Mouse (Mus musculus): ENCODE data around the gene Ubap1. TPM values are rescaled to one million over a fixed set of nuclear protein-coding genes. Genes with fewer than 3 reads are reported as not detected.

Ubap1 gene
- polyA plus RNA-seq, 1 experiment from 2014 or later = 48.5 TPM

GRCm38 (mm10) chr4:41314141-41315129, 34.4 kb upstream of the Ubap1 start, which contains the start of gene Dcaf12:
Gene Dcaf12, minus strand, starts transcription at chr4:41314889.
- under 1% methylated on average over 70 of the region's 70 CpGs for WGBS
- no peaks in the 10 kb centered on the region for H3K27me3 ChIP-seq (ENCODE audit: control insufficient read depth, insufficient read depth, low read length)
- H3K27ac ChIP-seq (replicated peaks in 1 of 2; ENCODE audit: control insufficient read depth in 1 of 2, insufficient read depth in 1 of 2, low read depth in 2 of 2, low read length in 2 of 2) = peak within 1 kb of the TSS; percentile 90 to 96
- no peaks in the 10 kb centered on the region for H3K9me3 ChIP-seq (ENCODE audit: control insufficient read depth, low read length)
- H3K4me2 ChIP-seq (ENCODE audit: low read length) = peak within 1 kb of the TSS; percentile 92
- peaks cover 9 to 17% of the 10 kb centered on the region in 2 experiments for H3K4me1 ChIP-seq (ENCODE audit: control insufficient read depth in 2 of 2, insufficient read depth in 2 of 2, low read length in 2 of 2)
- H3K4me3 ChIP-seq (ENCODE audit: control insufficient read depth in 1 of 2, insufficient read depth in 1 of 2, low read depth in 1 of 2, low read length in 2 of 2) = peak within 1 kb of the TSS; percentile 81 to 87
- peaks cover 38% of the 10 kb centered on the region for H3K36me3 ChIP-seq (ENCODE audit: control insufficient read depth, insufficient read depth, low read length)
- H3K9ac ChIP-seq (ENCODE audit: low read length) = peak within 1 kb of the TSS; percentile 91
- ATAC-seq (ENCODE audit: insufficient number of reproducible peaks, insufficient read depth, low FRiP score, low read depth) = peak; percentile 95

DNA sequence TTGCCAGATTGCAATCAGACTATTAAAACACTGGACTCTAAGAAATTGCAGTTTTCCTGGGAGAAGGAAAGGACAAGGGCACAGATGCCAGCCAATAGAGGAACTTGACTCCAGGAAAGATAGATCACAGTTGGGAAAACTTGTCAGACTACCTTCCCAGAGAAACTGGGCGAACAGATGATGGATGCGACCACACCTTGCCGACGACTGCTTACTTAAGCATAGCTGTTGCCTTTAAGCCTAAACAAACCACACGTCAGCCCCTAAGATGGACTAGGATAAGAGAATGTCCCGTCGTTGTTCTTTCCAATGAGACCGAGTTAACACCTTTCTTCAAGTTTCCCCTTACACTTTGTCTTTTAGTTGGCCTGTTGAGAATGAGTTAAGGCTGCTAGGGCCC, 33.6 kb upstream of the Ubap1 start:
- Histone ChIP-seq H3K36me3 (ENCODE audit: control insufficient read depth, insufficient read depth, low read length) (peaks cover 31% of the 10 kb centered on the region), H3K9me3 (ENCODE audit: control insufficient read depth, low read length) (no peaks in the 10 kb centered on the region), H3K27me3 (ENCODE audit: control insufficient read depth, insufficient read depth, low read length) (no peaks in the 10 kb centered on the region), H3K4me1 (ENCODE audit: control insufficient read depth in 2 of 2, insufficient read depth in 2 of 2, low read length in 2 of 2) (peaks cover 9 to 17% of the 10 kb centered on the region in 2 experiments), H3K27ac (replicated peaks in 1 of 2; ENCODE audit: control insufficient read depth in 1 of 2, insufficient read depth in 1 of 2, low read depth in 2 of 2, low read length in 2 of 2) (peak overlapping the region; percentile 70 to 96), H3K4me2 (ENCODE audit: low read length) (peak overlapping the region; percentile 92), H3K9ac (ENCODE audit: low read length) (peak overlapping the region; percentile 91), H3K4me3 (ENCODE audit: control insufficient read depth in 1 of 2, insufficient read depth in 1 of 2, low read depth in 1 of 2, low read length in 2 of 2) (peak overlapping the region; percentile 81 to 87)
- 55% methylated on average over 8 of the region's 8 CpGs for WGBS
- ATAC-seq (ENCODE audit: insufficient number of reproducible peaks, insufficient read depth, low FRiP score, low read depth) = no peak

DNA sequence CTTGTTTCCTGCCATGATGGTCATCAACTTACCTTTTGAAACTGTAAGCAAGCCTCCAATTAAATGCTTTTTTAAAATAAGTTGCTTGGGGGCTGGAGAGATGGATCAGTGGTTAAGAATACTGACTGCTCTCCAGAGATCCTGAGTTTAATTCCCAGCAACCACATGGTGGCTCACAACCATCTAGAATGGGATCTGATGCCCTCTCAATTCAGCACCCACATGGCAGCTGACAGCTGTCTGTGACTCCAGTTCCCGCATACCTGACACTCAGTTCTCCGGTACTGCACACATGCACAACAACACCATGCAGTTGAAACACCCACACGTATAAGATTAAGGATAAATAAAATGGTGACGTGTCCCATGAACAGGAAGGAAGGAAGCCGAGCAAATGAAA, 30.5 kb upstream of the Ubap1 start:
- Histone ChIP-seq H3K9me3 (ENCODE audit: control insufficient read depth, low read length) (no peaks in the 10 kb centered on the region), H3K4me1 (ENCODE audit: control insufficient read depth in 2 of 2, insufficient read depth in 2 of 2, low read length in 2 of 2) (peaks cover 4 to 8% of the 10 kb centered on the region in 2 experiments), H3K36me3 (ENCODE audit: control insufficient read depth, insufficient read depth, low read length) (peaks cover under 1% of the 10 kb centered on the region; the same call in 1 of the 2 replicates), H3K4me3 (ENCODE audit: control insufficient read depth in 1 of 2, insufficient read depth in 1 of 2, low read depth in 1 of 2, low read length in 2 of 2) (no peak overlapping the region), H3K9ac (ENCODE audit: low read length) (no peak overlapping the region), H3K27me3 (ENCODE audit: control insufficient read depth, insufficient read depth, low read length) (no peaks in the 10 kb centered on the region), H3K4me2 (ENCODE audit: low read length) (no peak overlapping the region), H3K27ac (replicated peaks in 1 of 2; ENCODE audit: control insufficient read depth in 1 of 2, insufficient read depth in 1 of 2, low read depth in 2 of 2, low read length in 2 of 2) (no peak overlapping the region)
- WGBS = 69% methylated on average over 5 of the region's 5 CpGs
- no peak for ATAC-seq (ENCODE audit: insufficient number of reproducible peaks, insufficient read depth, low FRiP score, low read depth)

GRCm38 (mm10) chr4:41320971-41321370, 27.8 kb upstream of the Ubap1 start:
- 73% methylated on average over 4 of the region's 4 CpGs for WGBS
- Histone ChIP-seq H3K4me1 (ENCODE audit: control insufficient read depth in 2 of 2, insufficient read depth in 2 of 2, low read length in 2 of 2) (no peaks in the 10 kb centered on the region), H3K9me3 (ENCODE audit: control insufficient read depth, low read length) (no peaks in the 10 kb centered on the region), H3K27me3 (ENCODE audit: control insufficient read depth, insufficient read depth, low read length) (no peaks in the 10 kb centered on the region), H3K36me3 (ENCODE audit: control insufficient read depth, insufficient read depth, low read length) (no peaks in the 10 kb centered on the region), H3K9ac (ENCODE audit: low read length) (no peak overlapping the region), H3K4me3 (ENCODE audit: control insufficient read depth in 1 of 2, insufficient read depth in 1 of 2, low read depth in 1 of 2, low read length in 2 of 2) (no peak overlapping the region), H3K4me2 (ENCODE audit: low read length) (no peak overlapping the region), H3K27ac (replicated peaks in 1 of 2; ENCODE audit: control insufficient read depth in 1 of 2, insufficient read depth in 1 of 2, low read depth in 2 of 2, low read length in 2 of 2) (no peak overlapping the region)
- ATAC-seq (ENCODE audit: insufficient number of reproducible peaks, insufficient read depth, low FRiP score, low read depth) = no peak

- no peak overlapping the region for H3K4me3 ChIP-seq (ENCODE audit: control insufficient read depth in 1 of 2, insufficient read depth in 1 of 2, low read depth in 1 of 2, low read length in 2 of 2)
- no peak overlapping the region for H3K4me2 ChIP-seq (ENCODE audit: low read length)
- no peak overlapping the region for H3K27ac ChIP-seq (replicated peaks in 1 of 2; ENCODE audit: control insufficient read depth in 1 of 2, insufficient read depth in 1 of 2, low read depth in 2 of 2, low read length in 2 of 2)
- 85% methylated on average over 6 of the region's 6 CpGs for WGBS
- no peaks in the 10 kb centered on the region for H3K36me3 ChIP-seq (ENCODE audit: control insufficient read depth, insufficient read depth, low read length)
- ATAC-seq (ENCODE audit: insufficient number of reproducible peaks, insufficient read depth, low FRiP score, low read depth) = no peak
- H3K9me3 ChIP-seq (ENCODE audit: control insufficient read depth, low read length) = no peaks in the 10 kb centered on the region
- H3K9ac ChIP-seq (ENCODE audit: low read length) = no peak overlapping the region
- no peaks in the 10 kb centered on the region for H3K27me3 ChIP-seq (ENCODE audit: control insufficient read depth, insufficient read depth, low read length)
- H3K4me1 ChIP-seq (ENCODE audit: control insufficient read depth in 2 of 2, insufficient read depth in 2 of 2, low read length in 2 of 2) = no peaks in the 10 kb centered on the region
These were observed 21.9 kb upstream of the Ubap1 start for GRCm38 (mm10) chr4:41326876-41327275.

- ATAC-seq (ENCODE audit: insufficient number of reproducible peaks, insufficient read depth, low FRiP score, low read depth) = no peak
- Histone ChIP-seq H3K9me3 (ENCODE audit: control insufficient read depth, low read length) (no peaks in the 10 kb centered on the region), H3K27ac (replicated peaks in 1 of 2; ENCODE audit: control insufficient read depth in 1 of 2, insufficient read depth in 1 of 2, low read depth in 2 of 2, low read length in 2 of 2) (no peak overlapping the region), H3K4me3 (ENCODE audit: control insufficient read depth in 1 of 2, insufficient read depth in 1 of 2, low read depth in 1 of 2, low read length in 2 of 2) (no peak overlapping the region), H3K4me1 (ENCODE audit: control insufficient read depth in 2 of 2, insufficient read depth in 2 of 2, low read length in 2 of 2) (no peaks in the 10 kb centered on the region), H3K27me3 (ENCODE audit: control insufficient read depth, insufficient read depth, low read length) (no peaks in the 10 kb centered on the region), H3K36me3 (ENCODE audit: control insufficient read depth, insufficient read depth, low read length) (no peaks in the 10 kb centered on the region), H3K4me2 (ENCODE audit: low read length) (no peak overlapping the region), H3K9ac (ENCODE audit: low read length) (no peak overlapping the region)
- 72% methylated on average over 4 of the region's 4 CpGs for WGBS
These were observed 19.3 kb upstream of the Ubap1 start for GRCm38 (mm10) chr4:41329481-41329880.

- no peaks in the 10 kb centered on the region for H3K4me1 ChIP-seq (ENCODE audit: control insufficient read depth in 2 of 2, insufficient read depth in 2 of 2, low read length in 2 of 2)
- ATAC-seq (ENCODE audit: insufficient number of reproducible peaks, insufficient read depth, low FRiP score, low read depth) = no peak
- WGBS = 53% methylated on average over 3 of the region's 3 CpGs
These were observed 17.7 kb upstream of the Ubap1 start for GRCm38 (mm10) chr4:41331085-41331484.

More at GRCm38 (mm10) chr4:41331085-41331484, 17.7 kb upstream of the Ubap1 start:
- no peak overlapping the region for H3K9ac ChIP-seq (ENCODE audit: low read length)
- no peak overlapping the region for H3K4me2 ChIP-seq (ENCODE audit: low read length)
- no peaks in the 10 kb centered on the region for H3K36me3 ChIP-seq (ENCODE audit: control insufficient read depth, insufficient read depth, low read length)
- no peaks in the 10 kb centered on the region for H3K9me3 ChIP-seq (ENCODE audit: control insufficient read depth, low read length)
- H3K27me3 ChIP-seq (ENCODE audit: control insufficient read depth, insufficient read depth, low read length) = no peaks in the 10 kb centered on the region
- H3K27ac ChIP-seq (replicated peaks in 1 of 2; ENCODE audit: control insufficient read depth in 1 of 2, insufficient read depth in 1 of 2, low read depth in 2 of 2, low read length in 2 of 2) = no peak overlapping the region
- no peak overlapping the region for H3K4me3 ChIP-seq (ENCODE audit: control insufficient read depth in 1 of 2, insufficient read depth in 1 of 2, low read depth in 1 of 2, low read length in 2 of 2)
